Mouse (Mus musculus): ENCODE data around the gene Glis3. TPM values are rescaled to one million over a fixed set of nuclear protein-coding genes. Genes with fewer than 3 reads are reported as not detected.

The Glis3 gene
- total RNA-seq, 1 experiment from 2014 or later, result 13.5 TPM

DNA sequence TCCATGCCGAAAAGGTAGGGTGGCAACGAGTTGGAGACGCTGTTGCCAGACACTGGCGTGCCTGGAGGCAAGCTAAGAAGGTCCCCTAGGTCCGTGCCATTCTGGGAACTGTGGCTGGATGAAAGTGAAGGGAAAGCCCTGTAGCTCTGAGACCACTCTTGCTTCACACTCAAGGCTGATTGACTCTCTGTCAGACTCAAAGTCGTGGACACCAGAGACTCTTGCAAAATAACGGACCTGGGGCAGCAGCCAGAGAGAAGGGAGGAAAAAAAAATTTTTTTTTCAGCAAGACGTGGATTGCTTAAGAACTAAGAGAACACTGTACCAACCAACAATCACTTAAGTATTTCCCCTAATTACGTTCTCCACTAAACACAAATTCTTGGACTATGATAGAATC lies 148.1 kb downstream of the Glis3 start:
- DNase-seq, result no peak

DNA sequence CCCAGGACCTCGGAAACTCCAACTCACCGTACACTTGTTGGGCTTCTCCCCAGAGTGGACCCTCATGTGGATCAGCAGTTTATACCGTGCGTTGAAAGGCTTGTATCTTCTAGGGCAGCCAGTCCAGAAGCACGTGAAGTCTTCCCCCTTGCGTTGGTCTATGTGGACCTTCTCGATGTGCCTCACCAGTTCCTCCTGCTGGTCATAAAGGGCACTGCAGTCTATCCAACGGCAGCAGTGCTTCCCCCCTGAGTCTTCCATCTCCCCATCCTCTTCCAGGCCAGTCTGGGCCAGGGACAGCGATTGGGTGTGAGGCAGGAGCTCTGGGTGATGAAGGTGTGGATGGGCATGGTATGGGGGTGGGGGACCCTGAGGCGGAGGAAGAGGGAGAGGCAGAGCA lies 149.0 kb downstream of the Glis3 start:
- peak; percentile 41 for DNase-seq

DNA sequence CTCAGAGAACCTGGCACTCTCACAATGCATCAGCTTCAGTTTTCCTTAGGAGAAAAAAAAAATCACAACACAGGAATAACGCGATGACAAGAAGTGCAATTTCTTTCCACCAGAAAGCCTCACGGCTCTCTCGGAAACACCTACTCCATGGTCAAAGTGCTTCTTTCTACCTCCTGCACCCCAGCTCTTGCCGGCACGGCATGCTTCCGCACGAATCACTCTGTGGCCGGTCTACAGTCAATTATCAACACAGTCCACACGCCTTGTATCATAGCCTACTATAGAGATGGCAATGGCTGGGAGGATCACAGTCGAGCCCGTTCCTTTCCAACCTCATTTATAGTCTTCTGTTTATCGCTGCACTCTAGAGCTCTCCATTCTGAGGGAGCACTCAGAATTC lies 150.9 kb downstream of the Glis3 start:
- DNase-seq, result no peak

DNA sequence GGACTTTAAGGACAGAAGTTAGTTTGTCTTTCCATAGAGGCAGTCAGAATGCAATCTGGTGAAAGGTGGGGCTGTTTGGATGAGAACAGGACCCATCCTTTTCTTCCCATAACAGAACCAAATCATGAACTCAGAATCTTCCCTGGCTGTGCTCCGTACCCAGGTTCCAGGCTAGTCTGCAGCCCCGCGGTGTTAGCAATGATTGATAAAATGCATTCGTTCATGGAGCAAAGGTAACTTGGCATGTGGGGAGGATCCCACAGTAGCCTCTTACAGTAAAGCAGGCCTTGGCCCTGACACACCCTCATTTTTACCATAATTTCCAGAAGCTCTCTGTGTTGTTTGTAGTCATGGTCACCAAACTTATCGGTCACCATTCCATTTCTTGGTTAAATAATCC lies 152.4 kb downstream of the Glis3 start:
- DNase-seq, result no peak

DNA sequence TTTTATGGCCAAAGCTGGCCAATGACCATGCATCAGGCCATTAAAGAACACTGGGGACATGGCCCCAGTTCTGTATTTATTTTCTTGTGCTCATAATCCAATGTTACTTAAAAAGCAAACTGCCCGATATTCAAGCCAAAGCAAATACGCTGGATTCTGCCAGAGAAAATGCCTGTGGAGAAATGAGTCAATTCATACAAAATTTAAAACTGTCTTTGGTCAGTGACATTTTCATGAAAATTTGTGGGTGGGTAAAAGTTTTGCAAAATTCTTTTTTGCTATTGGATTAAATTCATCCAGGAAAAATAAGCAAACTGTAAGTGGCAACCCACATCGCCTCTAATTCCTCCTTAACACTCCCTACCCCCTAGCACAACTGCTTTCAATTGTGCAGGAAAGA lies 154.5 kb downstream of the Glis3 start:
- DNase-seq, result no peak

DNA sequence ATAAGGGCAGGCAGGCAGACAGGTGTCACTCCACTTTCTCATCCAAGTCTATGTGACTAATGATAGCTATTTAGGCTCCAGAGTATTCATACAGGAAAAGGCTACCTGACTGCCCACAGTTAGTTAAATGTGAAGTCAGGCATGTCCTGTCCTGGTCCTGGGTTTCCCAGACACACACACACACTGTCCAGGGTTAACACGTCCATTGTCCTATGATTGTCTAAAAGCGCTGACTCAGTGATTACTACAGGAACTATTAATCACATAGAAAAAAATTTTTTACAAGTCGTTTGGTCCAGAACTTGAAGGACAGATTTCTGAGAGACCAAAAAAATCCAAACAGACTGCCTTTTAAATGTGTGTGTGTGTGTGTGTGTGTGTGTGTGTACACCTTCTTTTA lies 157.6 kb downstream of the Glis3 start:
- DNase-seq, result no peak

DNA sequence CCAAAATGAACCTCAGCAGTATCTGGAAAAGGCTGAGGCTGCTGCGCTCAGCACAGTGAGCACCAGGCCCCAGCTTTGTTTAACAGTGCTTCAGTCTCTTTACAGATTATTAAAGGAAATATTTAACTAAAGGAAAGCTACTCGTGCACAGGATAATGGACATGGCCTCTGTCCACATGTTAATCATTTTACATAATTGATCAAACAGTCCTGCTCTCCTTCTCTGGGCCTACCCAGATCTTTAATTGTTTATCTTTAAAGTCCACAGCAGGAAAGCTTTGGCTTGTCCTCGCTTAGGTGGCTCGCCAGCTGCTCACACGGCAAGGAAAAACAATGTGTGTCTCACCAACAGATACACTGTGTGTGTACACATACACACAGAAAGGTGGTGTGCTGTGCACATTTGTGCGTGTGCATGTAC lies 159.1 kb downstream of the Glis3 start:
- DNase-seq, result no peak

DNA sequence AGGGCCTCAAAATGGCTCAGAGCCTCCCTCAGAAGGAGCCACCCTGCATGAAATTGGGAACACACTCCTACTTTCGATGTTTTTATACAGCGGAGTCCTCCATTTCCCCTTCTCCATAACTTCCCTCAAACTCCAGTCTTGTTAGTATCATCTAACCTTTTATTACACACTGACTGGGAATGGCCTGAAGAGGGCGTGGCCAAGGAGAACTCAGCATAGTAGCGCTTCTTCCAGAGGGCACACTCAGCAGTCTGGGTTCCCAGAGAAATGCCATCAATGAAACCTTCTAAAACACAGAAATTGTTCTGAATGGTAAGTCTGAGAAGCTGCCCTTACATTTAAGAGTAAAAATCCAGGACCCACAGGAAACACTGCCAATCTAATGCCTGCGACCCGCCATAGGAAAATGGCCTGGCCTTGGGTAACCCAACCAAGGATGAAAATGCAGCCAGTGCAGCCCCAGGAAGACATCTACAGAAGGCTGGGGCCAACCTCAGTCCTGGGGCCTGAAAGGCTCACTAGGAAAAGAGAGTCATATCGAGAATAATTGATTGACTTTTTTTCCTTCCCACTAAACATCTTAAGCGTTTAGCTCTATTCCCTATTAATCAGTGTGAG lies 159.6 kb downstream of the Glis3 start:
- no peak for DNase-seq

DNA sequence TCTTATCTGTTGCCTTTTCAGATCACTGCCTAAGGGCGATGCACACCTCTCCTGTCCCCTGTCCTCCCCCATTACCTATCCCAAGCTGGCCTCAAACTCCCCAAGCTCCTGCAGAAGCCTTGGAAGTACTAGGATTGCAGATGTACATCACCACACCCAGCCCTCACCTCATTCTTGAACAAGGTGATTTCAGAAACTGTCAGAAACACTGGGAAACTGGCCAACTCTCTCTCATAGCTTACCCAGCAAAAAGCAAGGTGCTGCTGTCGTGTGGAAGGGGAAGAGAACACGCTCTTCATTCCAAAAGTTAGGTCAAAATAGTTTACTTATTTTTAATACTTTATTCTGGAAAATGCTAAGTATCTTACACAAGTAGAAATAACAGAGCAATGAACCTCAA lies 160.6 kb downstream of the Glis3 start:
- no peak for DNase-seq

DNA sequence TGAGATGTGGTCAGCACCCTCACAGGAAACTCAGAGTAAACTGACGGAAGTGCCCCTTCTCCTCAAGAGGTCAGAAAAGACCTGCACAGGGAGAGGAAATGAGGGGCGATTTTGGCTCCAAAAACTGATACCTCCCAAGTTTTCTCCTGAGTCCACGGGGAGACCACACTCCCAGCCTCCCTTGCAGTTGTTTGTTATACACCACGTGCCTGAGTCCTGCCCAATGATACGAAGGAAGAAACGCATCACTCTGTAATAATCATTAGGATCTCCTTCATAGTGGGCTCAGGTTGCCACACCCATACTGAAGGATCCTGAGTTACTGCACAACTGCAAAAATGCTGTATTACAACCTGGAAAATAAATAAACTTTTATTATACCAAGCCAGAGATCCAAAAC lies 161.0 kb downstream of the Glis3 start:
- no peak for DNase-seq

DNA sequence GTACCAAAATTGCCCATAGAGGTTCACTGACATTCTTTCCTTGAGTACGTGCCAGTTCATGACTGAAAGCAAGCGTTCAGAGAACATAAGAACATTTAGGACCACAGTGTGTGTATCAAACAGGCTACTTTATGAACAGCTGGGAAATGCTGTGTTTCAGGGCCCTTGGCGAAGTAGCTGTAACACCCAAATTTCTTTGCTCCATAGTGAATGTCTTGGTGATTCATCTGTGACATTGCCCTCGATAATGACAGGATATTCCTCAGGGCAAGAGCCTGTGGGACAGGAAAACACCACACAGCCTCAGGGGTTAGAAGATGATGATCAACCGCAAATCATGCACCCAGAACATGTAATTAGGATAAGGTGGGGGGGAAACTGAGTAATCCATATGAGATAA lies 161.6 kb downstream of the Glis3 start:
- DNase-seq, result no peak

DNA sequence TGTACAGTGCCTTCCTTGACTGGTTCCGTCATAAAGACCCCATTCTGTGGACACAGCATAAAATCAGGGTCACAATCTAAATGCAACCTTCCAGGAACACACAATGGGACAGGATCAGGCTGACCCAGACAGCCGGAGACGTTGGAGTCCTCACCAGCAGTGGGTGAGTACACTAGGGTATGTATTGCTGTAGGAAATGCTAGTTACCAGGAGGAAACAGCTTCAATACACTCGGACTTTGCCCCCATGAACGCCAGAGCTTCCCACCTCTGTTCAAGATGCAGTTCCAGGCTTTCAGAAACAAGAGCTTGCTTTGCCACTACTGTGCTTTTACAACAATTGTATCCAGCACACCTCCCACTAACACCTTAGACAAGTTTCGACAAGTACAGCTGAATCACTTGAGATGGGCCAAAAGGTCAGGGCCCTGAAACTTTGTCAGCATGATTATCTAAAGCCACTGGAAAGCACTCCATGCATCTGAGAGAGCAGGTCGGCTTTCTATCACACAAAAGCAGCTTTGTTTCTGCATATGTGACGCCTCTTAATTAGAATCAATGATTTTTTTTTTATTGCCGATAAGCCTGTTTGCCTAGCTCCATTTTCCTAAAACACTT lies 162.3 kb downstream of the Glis3 start:
- DNase-seq, result peak; percentile 6

DNA sequence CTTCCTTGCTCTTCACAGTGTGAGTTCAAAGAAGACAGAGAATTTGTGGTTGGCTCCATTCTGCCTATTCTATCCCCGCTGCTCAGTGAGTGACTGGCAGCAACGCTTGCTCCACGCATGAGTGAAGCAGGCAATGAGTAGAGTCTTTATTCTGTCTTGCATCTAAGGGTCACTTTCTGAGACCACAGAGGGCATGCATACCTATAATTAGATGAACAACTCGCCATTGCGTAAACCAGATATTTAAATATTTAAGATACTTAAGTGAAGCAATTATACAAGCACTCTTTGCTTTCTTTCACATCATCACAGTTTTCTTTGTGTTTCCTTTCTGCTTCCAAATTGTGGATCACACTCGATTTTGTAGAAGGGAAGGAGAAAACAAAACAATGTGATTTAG lies 163.4 kb downstream of the Glis3 start:
- no peak for DNase-seq

DNA sequence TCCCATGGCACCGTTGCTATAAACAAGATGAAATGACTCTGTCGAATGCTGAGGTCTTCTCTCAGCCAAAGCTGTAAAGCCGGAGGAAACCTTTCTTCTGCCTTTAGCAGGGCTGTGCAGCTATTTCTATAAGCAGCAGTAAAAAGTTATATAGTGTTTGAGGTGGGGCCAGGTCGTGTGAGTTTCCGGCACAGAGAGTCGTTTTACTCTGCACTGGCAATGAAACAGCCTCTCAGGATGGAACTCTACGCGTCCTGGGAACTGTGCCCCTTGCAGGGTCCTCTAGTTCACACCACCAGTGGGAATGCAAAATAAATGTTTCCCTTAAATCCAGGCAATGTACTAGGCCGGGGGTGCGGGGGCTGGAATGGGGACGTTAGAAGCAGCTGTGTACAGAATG lies 167.4 kb downstream of the Glis3 start:
- no peak for DNase-seq

DNA sequence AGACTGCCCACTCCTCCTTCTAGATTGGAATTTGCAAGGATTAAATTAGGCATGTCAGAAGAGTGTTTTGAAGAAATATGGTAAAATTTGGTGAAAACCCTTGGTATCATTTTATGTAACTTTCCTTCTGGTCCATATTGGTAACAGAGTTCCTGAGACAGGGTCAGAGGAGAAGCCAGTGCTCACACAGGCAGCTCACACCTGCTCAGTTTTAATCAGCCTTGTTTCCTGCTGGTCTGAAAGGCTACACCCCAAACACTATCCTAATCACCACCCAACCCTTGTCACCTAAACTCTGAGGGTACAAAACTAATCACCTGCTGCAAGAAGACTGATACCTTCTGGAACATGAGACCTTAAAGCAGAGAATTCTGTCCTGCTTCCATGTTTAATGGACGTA lies 168.0 kb downstream of the Glis3 start:
- no peak for DNase-seq

DNA sequence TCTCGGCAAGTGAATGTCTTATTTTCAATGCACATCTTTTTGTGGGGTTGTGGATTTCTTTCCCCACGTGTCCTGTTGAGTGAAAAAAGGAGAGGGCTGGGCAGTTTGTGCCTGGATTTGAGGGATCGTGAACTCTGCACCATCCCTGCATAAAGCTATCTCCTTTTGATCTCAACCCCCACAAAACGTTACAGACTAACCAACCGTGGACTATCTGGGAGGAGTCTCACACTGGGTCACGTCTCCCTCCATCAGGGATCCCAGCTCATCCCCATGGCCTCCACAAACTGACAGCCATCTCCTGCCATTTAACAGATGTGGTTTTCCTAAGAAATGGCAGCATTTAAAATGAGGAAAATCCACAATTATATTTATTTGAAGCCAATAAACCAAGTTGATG lies 174.5 kb downstream of the Glis3 start:
- no peak for DNase-seq

DNA sequence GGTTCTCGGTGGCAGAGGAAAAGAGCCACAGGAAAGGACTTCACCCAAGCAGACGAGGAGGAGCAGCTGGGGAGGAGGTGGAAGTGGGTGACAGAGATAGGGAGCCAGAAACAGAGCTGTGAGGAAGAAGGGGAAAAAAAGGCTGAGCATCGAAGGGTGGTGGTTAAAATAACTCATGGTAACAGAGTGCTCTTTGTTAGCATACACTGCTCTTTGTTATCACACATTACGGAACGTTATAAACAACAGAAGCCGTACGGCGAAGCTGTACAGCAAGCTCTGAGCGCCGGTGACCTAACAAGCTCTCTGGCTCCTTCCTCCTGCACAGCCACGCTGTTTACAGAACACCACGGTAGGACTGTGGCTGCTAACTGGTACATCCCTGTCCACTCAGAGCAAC lies 176.9 kb downstream of the Glis3 start:
- DNase-seq, result no peak

DNA sequence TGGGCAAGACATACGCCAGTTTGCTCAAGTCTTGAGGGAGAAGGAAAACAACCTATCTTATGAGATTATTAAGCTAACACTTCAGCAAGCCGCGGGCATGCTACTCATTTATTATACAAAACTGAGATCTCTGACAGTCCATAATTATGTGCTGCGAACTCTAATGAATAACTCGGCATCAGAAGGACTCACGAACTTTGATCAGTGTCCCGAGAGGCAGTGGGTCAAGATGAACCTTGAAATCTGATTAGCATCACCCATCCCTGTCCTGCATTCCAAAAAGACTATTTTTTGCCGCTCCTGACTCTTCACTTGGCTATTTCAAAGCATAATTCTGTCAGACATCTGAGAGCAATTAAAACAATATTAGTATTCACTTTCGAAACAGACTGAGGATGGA lies 178.9 kb downstream of the Glis3 start:
- DNase-seq, result no peak

DNA sequence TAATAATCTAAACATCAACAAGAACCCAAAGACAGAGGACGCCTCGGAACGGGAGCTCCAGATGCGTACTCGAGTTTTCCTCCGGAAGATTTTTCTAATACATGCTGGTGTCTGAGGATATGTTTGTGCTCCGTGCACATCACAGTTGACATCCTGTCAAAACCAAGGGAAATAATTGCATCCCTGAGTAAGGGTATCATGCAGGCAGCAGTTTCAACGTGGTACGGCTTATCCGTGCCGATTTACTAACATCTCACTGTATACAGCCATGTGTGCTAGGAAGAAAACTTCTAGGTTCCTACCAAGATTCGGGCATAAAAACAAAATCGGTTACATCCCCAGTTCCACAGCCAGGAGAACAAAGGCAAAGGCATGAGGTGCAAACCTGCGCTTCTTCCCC lies 179.4 kb downstream of the Glis3 start:
- no peak for DNase-seq

DNA sequence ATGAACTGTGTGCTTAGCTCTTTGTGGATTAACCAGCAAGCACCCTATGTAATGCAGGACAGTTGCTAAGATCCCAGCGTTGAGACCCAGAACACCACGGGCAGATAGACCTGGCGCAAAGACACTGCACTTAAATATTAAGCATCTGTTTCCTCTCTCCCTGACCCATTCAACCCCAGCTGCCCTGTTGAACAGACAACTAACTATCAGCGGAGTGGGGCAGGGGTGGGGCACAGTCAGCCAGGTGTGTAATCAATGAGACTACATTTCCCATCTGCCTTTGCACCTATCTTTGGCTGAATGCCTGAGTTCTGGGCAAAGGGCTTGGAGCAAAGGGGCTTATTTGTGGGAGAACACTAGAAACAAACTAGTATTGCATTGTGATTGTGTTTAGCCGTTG lies 180.1 kb downstream of the Glis3 start:
- DNase-seq, result no peak

DNA sequence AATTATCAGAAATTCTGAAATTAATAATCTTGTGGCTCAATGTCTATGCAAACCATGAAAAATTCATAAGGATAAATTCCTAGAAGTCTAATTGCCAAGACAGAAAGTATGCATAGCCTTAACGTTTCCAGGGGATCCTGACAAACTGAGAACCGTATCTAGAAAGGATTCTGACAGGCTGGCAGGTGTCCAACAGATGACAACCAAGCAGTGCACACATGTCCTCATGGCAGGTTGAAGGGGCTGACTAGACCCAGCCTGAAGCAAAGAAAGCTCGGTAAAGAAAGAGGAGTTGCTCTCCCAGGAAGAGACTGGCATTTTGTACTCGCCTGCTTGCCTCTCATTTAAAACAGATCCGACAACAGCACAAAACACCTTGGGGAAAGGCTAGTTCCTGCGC lies 184.0 kb downstream of the Glis3 start:
- DNase-seq, result no peak

DNA sequence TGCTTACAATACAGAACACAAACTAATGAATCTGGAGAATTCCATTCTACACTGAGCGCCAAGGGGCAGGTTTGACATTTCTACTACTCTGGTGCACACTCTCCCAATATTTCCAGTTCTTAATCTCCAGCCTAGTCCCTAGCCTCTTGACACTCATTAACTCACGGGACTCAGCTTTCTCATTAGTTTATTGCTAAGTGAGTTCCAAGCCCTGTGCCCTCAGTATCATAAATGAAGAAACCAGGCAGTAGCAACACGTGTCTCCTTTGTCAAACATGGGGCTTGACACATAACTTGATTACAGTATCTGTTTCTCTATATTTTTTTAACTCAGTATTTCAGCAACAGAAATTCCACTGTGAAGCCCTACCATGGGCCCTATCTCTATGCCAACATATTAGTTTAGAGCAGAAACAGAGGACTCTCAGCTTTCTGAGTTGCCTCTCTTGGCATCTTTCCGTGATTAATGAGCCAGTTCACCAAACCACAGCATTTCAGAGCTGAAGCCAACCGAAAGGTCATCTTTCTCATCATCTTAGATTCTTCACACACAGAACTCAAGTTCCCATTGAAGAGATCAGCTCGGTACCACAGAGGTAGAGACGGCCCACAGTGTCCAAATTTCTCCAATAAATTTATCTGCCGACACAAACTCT lies 186.1 kb downstream of the Glis3 start:
- DNase-seq, result no peak

DNA sequence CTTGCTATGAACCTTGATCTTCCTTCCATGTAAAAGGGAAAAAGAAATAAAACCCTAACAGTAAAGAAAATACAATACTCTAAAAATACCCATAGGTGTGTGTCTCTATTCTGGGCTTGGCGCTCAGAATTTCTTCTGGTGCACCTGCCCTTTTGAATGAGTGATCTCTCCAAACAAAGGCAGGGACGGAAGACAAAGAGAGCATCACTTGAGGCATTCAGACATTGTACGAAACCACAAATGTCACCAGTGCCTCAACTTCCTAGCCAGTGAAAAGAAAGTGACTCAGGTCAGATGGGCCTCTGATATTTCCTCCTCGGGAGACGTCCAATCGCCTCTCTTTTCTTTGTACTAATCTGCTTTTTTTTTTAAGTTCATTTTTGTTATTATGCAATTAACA lies 201.8 kb downstream of the Glis3 start:
- DNase-seq, result no peak

DNA sequence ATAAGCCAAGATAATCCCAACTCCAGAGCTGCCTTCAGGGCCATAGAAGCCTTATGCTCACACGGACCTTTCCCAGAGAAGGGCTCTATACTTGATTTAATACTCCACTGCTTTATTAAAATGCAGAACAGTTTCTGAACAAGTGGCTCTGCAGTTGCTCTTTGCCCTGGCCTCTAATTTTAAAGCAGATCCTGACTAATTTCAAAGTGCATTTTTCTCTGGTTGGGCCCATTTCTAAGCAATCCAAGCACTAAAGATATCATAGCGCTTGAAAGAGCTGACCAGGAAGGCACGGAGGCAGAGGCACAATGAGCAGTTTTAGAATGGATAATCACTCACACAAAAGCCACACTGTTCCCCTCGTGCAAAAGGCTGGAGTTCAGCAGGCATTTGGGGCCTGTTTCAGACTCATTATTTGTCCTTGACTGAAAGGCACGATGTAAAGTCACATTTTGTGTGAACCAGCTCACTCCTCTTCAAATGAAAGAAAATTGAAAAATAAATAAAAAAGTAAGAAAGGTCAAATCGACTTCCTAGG lies 202.5 kb downstream of the Glis3 start:
- no peak for DNase-seq
